Mouse (Mus musculus) liver, embryonic 14.5 days (tissue): ENCODE data around the gene Bpnt1. TPM values are rescaled to one million over a fixed set of nuclear protein-coding genes. Genes with fewer than 3 reads are reported as not detected.
A peak's percentile ranks its signal among the peaks of the same experiment; 100 is the strongest.

ENCODE experiments used
- ATAC-seq: fragments of 200-750 bp; cut with Nextera tagmentation; 2 replicates; pipeline ENCODE4 v1.8.0; 2017; ENCODE audit warnings: moderate number of reproducible peaks, mild to moderate bottlenecking, moderate library complexity; ENCODE audit not compliant: insufficient read depth
- DNase-seq, 3 experiments: peaks; one replicate each; pipeline ENCODE4 v3.0.0-alpha.2; 2012 to 2013; ENCODE audit warnings: low read depth in 3 of 3, low spot score in 3 of 3
- H3K27ac ChIP-seq: fragments of 300-500 bp; sonication (generic); 2 replicates; pipeline ENCODE4 v1.5.1; 2014; ENCODE audit warnings: moderate library complexity, mild to moderate bottlenecking, control low read depth, inconsistent platforms
- H3K27me3 ChIP-seq: fragments of 300-500 bp; sonication (generic); 2 replicates; pipeline ENCODE4 v1.6.1; 2014; ENCODE audit warnings: mild to moderate bottlenecking, low read length, moderate library complexity; ENCODE audit not compliant: control insufficient read depth, insufficient read depth
- H3K36me3 ChIP-seq: fragments of 300-500 bp; sonication (generic); replicated peaks from 2 replicates; pipeline ENCODE4 v1.6.1; 2014; ENCODE audit warnings: low read depth; ENCODE audit not compliant: control insufficient read depth, insufficient read depth
- H3K4me1 ChIP-seq, 2 experiments: fragments of 200-500 bp in 1 of 2; fragments of 300-500 bp in 1 of 2; sonication (generic) in 1 of 2; replicated peaks; 2 replicates each; pipeline ENCODE4 v1.6.1; 2012 to 2014; ENCODE audit warnings: antibody characterized with exemption in 1 of 2, inconsistent platforms in 1 of 2, low read length in 1 of 2; ENCODE audit not compliant: control insufficient read depth in 2 of 2, insufficient read depth in 2 of 2
- H3K4me2 ChIP-seq: fragments of 300-500 bp; sonication (generic); 2 replicates; pipeline ENCODE4 v1.6.1; 2014; ENCODE audit warnings: low read depth, mild to moderate bottlenecking, control low read depth, moderate library complexity
- H3K4me3 ChIP-seq, 2 experiments: fragments of 200-500 bp in 1 of 2; fragments of 300-500 bp in 1 of 2; sonication (generic) in 1 of 2; 2 replicates each; pipeline ENCODE4 v1.5.1; 2012 to 2014; ENCODE audit warnings: low read depth in 2 of 2, low read length in 2 of 2, mild to moderate bottlenecking in 2 of 2, control low read depth in 1 of 2, inconsistent platforms in 1 of 2, moderate library complexity in 1 of 2; ENCODE audit not compliant: insufficient read depth in 1 of 2
- H3K9ac ChIP-seq: fragments of 300-500 bp; sonication (generic); replicated peaks from 2 replicates; pipeline ENCODE4 v1.6.1; 2014; ENCODE audit warnings: mild to moderate bottlenecking, control low read depth, moderate library complexity
- H3K9me3 ChIP-seq: fragments of 300-500 bp; sonication (generic); 2 replicates; pipeline ENCODE4 v1.6.1; 2016; ENCODE audit warnings: low read length, mixed read lengths; ENCODE audit not compliant: control insufficient read depth
- CTCF ChIP-seq: IDR thresholded peaks from 2 replicates; pipeline ENCODE4 v1.5.1; 2016; ENCODE audit warnings: antibody characterized with exemption, low read depth, control low read depth
- EP300 ChIP-seq: IDR thresholded peaks from 2 replicates; pipeline ENCODE4 v1.6.1; 2016; ENCODE audit warnings: antibody characterized with exemption, low read depth
- WGBS: fragments of 180-500 bp; shearing (Covaris S2); extraction: QIAGEN DNeasy Blood & Tissue Kit; methylation state at CpG from one replicate; pipeline ENCODE4 v1.1.7; 2014; ENCODE audit not compliant: insufficient replicate concordance; 5-methylcytosine and 5-hydroxymethylcytosine counted together
- polyA plus RNA-seq, 2 experiments: library from polyadenylated mRNA; depleted of rRNA in 1 of 2; stranded (reverse) in 1 of 2; unstranded in 1 of 2; fragments of >200 nt; fragmentation: Nextera tagmentation in 1 of 2; extraction: Ambion mirVana in 1 of 2; gene quantifications; 2 replicates each; pipeline versions ENCODE4 v1.2.1 to v1.2.3; 2012 to 2014

Gene Bpnt1
- polyA plus RNA-seq, 2 experiments, result 4.4 to 11.3 TPM

DNA sequence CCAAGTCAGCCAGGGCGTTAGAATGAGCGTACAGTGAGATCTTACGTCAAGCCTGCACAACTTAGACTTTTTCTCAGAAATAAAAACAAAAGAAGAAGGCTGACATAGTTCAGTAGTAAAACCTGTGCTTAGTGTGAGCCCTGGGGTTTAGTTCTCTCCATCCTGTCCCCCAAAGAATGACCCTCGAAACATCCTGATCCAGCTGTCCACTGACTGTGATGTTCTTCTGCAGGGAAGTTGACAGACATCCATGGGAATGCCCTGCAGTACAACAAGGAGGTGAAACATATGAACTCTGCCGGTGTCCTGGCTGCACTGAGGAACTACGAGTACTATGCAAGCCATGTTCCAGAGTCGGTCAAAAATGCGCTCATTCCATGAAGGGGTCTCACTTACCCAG, 24.3 kb downstream of the Bpnt1 start:
- ATAC-seq, result no peak

DNA sequence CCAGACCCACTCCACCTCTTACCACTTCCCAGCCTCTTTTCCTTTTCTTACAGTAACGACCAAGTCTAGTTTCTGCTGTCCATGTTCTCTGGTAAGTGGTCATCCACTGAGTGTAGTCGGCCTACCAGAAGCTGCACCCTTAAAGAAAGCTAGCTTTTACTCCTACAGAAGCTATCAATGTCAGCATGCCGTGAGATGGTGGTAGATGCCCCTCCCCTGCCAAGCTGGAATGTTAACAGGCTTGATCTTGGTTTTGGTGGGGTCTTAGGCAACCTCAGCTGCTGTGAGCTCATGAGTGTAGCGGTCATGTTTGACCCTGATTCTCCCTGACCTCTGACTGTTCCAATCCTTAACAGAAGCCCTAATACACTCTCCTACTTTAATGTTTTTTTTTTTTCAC, 26.3 kb downstream of the Bpnt1 start:
- H3K4me3 ChIP-seq, result no peak overlapping the region
- H3K9me3 ChIP-seq, result no peaks in the 10 kb centered on the region
- DNase-seq, result no peak
- no peaks in the 10 kb centered on the region for H3K27me3 ChIP-seq
- H3K9ac ChIP-seq, result no peak overlapping the region
- no peak overlapping the region for H3K27ac ChIP-seq
- ATAC-seq, result no peak
- no peaks in the 10 kb centered on the region; the same call in 1 of the 2 replicates for H3K36me3 ChIP-seq
- TF ChIP-seq EP300 (no peak), CTCF (no peak)
- 64% methylated on average over 4 of the region's 4 CpGs for WGBS
- H3K4me2 ChIP-seq, result no peak overlapping the region
- H3K4me1 ChIP-seq, result peaks cover 0 to 4% of the 10 kb centered on the region in 2 experiments; a peak in 1 of 4 replicates

More for the DNA sequence above, 24.3 kb downstream of the Bpnt1 start:
- no peak overlapping the region for H3K27ac ChIP-seq
- TF ChIP-seq EP300 (no peak), CTCF (no peak)
- DNase-seq, result no peak
- H3K4me2 ChIP-seq, result no peak overlapping the region
- H3K36me3 ChIP-seq, result no peaks in the 10 kb centered on the region; the same call in 1 of the 2 replicates
- H3K4me3 ChIP-seq, result no peak overlapping the region
- H3K27me3 ChIP-seq, result no peaks in the 10 kb centered on the region
- no peaks in the 10 kb centered on the region for H3K9me3 ChIP-seq
- no peaks in the 10 kb centered on the region for H3K4me1 ChIP-seq
- 78% methylated on average over 8 of the region's 8 CpGs for whole genome bisulfite sequencing
- H3K9ac ChIP-seq, result no peak overlapping the region

DNA sequence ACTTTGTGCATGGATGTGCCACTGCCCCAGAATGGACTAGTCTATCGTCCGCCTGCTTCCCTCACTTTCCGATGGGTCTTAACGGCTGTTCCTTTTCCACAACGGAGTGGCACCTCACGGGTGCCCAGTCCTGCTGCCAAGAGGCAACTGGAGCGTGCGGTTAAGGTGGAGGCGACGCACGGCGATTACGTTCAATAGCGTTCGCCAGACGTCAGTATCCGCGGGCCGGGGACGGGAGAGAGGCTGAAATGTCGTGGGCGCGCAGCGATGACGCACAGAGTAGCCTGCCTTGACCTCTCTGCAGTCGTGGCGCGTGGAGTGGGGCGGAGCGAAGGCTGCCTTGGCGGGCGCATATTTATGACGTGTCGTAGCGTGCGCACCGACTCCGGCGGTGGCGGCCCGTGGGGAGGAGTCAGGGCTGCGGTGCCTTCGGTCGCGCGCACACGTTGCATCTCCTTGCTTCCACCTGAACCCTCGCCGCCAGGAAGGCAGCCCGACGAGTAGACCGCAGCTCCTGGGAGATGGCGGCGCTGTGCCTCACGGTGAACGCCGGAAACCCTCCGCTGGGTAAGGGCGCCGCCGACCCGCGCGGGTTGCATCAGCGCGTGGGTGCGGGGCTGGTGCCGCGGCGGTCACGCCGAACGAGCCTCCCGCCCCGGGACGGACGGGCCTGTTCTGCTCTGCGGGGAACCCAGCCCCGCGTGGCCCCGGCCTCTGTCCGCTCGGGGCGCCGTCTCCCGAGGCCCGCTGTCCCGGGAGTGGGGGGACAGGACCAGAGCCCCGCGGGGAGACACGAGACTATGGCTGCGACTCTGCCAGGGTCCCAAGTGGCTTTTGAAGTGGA, 30.9 kb downstream of the Bpnt1 start, which contains the start of gene Eprs:
Eprs (plus strand) TSS at position 368 of the 844 bp plus-strand sequence.
- no peaks in the 10 kb centered on the region for H3K9me3 ChIP-seq
- H3K36me3 ChIP-seq, result peaks cover 2% of the 10 kb centered on the region; the same call in 1 of the 2 replicates
- H3K4me3 ChIP-seq, result peak within 1 kb of the TSS; percentile 93 to 95
- TF ChIP-seq CTCF (0 out of 2 replicates have a peak, but pooled peaks have one; percentile 3), EP300 (no peak)
- H3K4me1 ChIP-seq, result peaks cover 10 to 21% of the 10 kb centered on the region in 2 experiments
- peak within 1 kb of the TSS; percentile 96 for H3K4me2 ChIP-seq
- ATAC-seq (peak; percentile 97), DNase-seq (peak; percentile 97)
- no peaks in the 10 kb centered on the region for H3K27me3 ChIP-seq
- WGBS, result under 1% methylated on average over 92 of the region's 92 CpGs
- H3K9ac ChIP-seq, result peak within 1 kb of the TSS; percentile 97
- peak within 1 kb of the TSS; percentile 91 for H3K27ac ChIP-seq

DNA sequence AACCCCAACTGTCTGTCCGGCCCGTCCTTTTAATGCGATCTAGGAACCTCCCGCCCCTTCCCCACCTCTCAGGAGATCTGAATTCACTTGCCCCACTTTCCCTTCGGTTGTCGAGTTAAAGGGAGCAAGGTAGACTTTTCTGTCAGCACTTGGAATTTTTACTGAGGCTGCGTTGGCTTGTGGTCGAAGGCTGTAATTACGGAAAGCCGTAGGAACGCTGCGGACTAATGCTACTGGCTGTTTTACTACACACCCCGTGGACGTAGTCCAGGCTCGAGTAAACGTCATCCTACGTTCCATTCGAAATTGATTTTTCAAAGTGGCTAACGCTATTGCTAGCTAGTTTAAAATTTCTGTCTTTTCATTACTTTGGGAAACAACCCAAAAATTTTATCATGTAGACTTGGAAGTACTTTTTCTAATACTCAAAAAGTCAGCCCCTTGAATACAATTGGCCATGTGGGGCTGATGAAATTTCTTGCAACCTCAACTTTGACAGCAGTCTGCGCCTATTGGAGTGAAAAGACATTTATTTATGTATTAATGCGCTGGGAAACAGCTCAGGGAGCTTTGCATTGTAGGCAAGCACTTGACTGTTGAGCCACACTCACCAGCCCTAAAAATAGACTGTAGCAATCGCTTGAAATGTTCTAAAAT, 31.7 kb downstream of the Bpnt1 start:
- Histone ChIP-seq H3K27ac (peak overlapping the region; percentile 91), H3K9me3 (no peaks in the 10 kb centered on the region), H3K4me3 (peak overlapping the region; percentile 79 to 95), H3K4me2 (peak overlapping the region; percentile 96), H3K4me1 (peaks cover 10 to 21% of the 10 kb centered on the region in 2 experiments), H3K9ac (peak overlapping the region; percentile 97), H3K27me3 (no peaks in the 10 kb centered on the region), H3K36me3 (peaks cover 8% of the 10 kb centered on the region)
- peak; percentile 45 for ATAC-seq
- TF ChIP-seq EP300, result no peak
- 0 out of 2 replicates have a peak, but pooled peaks have one; percentile 13 for TF ChIP-seq CTCF
- WGBS, result 2% methylated on average over 22 of the region's 22 CpGs
- peak; percentile 42 to 57 (median 54) for DNase-seq

DNA sequence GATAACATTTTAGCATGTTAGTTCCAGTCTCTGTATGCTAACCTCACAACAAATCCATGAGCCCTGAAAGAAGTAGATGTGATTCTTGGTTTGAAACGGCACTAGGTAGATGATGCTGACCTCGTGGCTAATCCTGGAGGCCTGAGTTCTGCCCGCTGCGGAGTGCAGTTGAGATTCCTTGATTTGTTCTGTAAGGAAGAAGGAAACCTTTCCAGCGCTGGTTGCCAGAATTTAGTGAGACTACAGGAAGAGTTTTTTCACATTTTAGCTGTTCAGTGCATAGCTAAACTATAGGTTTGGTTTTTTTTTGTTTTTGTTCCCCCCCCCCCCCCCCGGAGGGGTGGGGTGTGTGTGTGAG, 32.2 kb downstream of the Bpnt1 start:
- no peaks in the 10 kb centered on the region for H3K27me3 ChIP-seq
- 32% methylated on average over 6 of the region's 6 CpGs for WGBS

More for the DNA sequence above, 32.2 kb downstream of the Bpnt1 start:
- H3K27ac ChIP-seq, result peak overlapping the region; percentile 91
- ATAC-seq (no peak), DNase-seq (no peak)
- H3K4me2 ChIP-seq, result peak overlapping the region; percentile 96
- no peaks in the 10 kb centered on the region for H3K9me3 ChIP-seq
- peak overlapping the region; percentile 79 to 95 for H3K4me3 ChIP-seq
- peaks cover 10% of the 10 kb centered on the region for H3K36me3 ChIP-seq
- TF ChIP-seq EP300 (no peak), CTCF (no peak)
- H3K4me1 ChIP-seq, result peaks cover 10 to 21% of the 10 kb centered on the region in 2 experiments
- H3K9ac ChIP-seq, result peak overlapping the region; percentile 97
